Mouse (Mus musculus) kidney, postnatal 25 days (tissue): ENCODE results near the gene Arrdc3.

Experiments
- DNase-seq, 2 experiments: peaks; one replicate each; pipeline ENCODE4 v3.0.0; 2021; ENCODE audit warnings: mixed read lengths in 2 of 2

Arrdc3 gene

GRCm38 (mm10) chr13:80883190-80883589, at the start of gene Arrdc3:
TSS of gene Arrdc3 (plus strand) at chr13:80883384.
- DNase-seq: peak; percentile 97 to 98

DNA sequence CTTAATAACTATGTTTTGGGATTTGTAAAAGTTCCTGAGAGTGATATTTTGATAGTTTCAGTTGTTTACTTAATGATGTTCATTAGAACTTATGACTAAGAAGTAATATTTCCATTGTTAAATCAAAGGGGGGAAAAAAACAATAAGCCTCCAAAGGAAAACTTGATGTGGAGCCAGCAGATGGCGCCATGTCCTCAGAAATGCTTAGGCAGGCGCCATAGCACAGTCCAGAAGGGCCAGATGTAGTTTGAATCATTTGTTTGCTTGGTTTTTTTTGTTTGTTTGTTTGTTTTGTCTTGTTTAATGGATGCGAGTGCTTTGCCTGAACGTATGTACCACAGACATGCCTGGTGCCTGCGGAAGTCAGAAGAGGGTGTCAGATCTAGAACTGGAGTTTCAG, 21.0 kb upstream of the Arrdc3 start:
- peak; percentile 58 to 86 for DNase-seq

DNA sequence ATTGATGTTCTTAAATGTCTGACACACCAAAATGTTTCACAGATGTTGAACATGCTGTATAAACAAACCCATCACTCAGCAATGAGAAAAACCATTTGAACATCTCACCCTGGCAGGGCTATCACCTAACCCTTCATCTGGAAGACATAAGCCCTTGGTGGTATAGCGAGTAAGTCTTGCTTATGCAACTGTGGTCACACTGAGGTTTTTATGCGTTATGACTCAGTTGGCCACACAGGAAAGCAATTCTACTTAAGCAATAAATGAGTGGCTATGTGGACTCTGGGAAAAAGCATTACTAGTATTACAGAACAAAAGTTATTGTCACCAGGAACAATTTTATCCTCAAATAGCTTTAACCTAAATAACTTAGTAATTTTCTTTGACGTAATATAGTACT, 19.0 kb upstream of the Arrdc3 start:
- no peak for DNase-seq

DNA sequence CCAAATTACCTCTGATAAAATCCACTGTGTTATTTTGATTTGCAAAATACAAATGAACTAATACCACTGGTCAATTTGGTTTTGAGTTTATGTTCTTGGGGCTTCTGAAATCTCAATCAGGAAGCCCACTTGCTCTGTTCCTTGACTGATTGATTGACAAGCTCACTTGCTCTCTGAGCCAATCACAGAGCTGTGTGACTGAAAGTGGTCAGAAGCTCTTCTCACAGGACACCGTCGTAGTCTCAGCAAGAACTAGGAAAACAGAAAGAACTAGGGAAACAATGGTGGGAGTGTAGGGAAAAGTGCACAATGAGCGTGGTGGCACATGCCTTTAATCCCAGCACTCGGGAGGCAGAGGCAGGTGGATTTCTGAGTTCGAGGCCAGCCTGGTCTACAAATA, 8.1 kb upstream of the Arrdc3 start:
- DNase-seq: no peak

DNA sequence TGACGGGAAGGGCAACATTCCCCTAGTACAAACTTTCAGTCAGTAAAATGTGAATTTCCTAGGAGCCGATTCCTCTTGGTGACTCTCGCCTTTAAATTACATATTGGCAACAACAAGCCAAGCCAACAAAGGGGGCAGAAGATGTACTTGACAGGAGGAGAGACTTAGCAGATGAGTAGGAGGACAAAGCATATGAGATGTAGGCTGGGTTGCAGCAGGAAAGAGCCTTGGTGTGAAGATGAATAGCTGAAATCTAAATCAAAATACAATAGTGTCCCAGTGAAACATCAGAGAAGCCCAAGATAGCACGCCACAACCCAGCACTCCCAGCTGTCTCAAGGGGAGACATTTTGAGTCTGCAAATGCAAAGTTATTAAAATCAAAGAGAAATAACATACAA, 2.4 kb upstream of the Arrdc3 start:
- DNase-seq: no peak

GRCm38 (mm10) chr13:80881722-80882500, 1.3 kb upstream of the Arrdc3 start:
- DNase-seq: peak; percentile 46 to 76

DNA sequence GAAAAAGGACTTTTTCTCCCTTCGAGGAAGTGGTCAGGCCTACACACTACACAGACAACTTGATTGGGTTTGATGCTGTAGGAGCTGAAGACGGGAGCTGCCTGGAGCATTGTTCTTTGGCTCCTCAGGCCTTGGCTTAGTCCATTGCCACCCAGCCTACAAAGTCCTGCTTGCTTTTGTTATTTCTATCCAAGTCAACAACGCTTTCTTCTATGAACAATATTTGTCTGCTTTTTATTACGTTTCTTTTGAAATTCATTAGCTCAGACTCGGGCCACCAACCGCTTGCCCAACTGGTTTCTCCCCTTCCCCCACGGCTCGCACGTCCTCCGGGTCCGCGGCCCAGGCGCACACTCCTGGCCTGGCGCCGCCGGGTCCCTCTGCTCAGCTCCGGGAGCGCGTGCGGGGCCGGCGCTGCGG, 458 bp upstream of the Arrdc3 start:
- no peak for DNase-seq

DNA sequence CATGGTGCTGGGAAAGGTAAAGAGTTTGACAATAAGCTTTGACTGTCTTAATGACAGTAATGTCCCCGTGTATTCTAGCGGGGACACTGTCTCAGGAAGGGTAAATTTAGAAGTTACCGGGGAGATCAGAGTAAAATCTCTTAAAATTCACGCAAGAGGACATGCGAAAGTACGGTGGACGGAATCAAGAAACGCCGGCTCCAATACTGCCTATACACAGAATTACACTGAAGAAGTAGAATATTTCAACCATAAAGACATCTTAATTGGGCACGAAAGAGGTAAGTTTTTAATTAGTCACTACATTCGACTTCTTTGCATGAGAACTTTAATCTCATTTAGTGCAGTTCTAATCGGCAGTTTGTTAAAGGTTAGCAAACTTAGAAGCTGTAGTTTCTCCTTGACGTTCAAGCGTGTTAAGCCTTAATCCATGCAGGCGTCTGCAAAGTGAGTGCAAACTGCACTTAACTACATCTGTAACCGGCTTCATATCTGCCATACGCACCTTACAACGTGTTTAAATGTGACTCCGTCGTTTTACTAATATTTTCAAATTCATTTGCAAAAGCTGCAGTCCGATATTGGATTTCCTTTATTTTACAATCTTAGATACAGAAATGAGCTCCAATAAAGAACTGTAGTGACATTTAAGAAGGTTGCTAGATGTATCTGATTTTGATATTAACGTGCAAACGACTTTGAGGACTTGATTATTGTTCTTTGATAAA, 629 bp downstream of the Arrdc3 start:
- peak in 1 of 2 experiments; percentile 46 for DNase-seq

DNA sequence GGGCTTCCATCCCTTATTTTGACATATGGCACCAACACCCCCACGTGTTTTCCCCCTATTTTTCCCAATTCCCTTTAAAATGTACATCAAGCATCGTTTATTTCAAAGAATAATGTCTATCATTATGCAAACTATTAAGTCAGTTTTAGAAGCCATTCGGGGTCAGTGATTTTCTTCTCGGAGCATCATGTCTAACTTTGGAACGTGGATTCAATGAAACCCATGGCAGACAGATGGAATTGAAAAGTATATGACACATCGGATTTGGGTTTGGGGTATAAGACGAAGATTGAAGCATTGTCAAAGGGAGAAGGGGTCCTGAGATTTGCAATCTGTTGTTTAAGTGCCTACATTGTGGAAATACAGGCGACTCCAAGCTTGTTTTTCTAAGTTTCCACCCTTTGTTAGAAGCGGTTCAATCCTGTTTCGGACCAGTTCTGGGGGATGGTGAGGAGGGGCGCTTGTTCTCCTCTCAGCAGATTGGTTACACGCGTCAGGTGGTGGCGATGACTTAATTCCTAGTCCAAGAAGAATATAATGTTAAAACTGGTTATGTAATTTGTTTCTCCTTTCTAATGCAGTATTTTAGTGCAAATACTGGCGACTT, 1.3 kb downstream of the Arrdc3 start:
- DNase-seq: peak; percentile 72 to 93

GRCm38 (mm10) chr13:80885103-80885833, 2.1 kb downstream of the Arrdc3 start:
- DNase-seq: peak; percentile 94 to 99

DNA sequence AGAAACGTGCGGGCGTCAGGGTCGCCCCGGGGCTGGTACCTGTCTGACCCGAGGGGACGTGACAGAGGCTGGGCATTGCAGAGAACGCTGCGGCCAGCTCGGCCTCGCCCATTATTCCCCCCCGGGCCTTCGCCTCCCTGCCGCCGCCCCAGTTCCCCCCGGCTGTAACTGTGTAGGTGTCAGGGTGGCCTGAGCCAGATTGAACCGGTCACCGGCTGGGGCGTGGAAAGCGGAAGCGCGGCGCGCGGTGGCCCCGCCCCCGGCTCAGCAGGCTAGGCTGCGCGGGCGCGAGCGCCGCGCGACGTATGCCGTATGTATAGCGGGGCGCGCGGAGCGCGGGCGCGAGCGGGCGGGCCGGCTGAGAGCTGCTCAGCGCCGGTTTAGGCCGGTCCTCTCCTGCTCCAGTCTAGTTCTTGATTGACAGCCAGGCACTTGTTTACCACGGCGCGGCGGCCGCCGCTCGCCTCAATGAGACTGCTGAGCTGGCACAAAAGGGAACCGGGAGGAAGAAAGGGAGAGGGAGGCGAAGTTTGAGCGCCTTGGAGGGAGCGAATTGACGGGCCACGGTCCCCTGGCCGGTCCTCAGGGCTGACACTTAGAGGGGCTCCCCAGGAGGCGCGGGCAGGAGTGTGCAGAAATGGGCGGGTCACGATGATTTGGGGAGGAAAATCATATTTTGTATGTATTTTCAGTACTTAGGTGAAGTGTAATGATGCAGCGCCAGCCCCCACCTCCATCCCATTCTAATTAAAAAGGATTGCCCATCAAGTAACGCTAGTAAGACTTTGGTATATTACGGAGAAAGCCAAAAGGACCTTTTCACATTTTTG, 2.9 kb downstream of the Arrdc3 start:
- DNase-seq: peak; percentile 94 to 96

DNA sequence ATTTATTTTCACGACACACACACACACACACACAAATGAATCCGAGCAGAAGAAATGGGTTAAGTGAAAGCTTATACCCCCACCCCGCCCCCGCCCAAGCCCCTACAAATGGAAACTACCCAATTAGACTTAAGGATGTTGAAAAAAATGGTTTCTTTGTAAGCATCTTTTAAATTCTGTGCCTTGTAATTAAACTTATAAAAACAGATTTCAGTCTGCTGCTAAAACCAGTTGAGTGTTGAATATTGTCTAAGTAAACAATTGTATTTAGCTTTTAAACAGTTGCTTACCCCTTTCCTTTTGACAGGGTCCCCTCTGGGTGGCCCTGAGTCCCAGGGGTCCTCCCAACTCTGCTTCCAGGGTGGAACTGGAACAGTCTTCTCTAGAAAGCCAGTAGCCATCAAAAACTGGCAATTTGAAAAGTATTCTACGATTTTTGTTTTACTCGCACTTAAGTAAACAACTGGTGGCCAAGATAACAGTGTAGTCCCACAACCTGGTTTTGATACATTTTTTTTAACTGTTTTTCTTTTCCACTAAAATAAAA, 3.6 kb downstream of the Arrdc3 start:
- no peak for DNase-seq

GRCm38 (mm10) chr13:80887842-80888241, 4.7 kb downstream of the Arrdc3 start:
- no peak for DNase-seq

- DNase-seq: peak in 1 of 2 experiments; percentile 51
Measured at GRCm38 (mm10) chr13:80894928-80895327, 11.7 kb downstream of the Arrdc3 start.

DNA sequence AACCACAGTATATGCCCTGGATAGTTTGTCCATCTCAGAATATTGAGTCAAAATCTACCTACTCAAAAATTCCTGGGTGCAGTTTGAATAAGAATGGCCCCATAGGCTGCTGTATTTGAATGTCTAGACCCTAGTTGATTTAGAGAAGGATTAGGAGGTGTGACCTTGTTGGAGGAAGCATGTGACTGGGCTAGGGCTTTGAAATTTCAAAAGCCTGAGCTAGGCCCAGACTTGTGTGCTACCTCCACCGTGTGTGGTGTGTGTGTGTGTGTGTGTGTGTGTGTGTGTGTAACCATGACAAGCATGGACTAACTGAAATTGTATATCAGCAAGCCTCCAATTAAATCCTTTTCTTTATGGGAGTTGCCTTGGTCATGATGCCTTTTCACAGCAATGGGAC, 14.2 kb downstream of the Arrdc3 start:
- DNase-seq: no peak

DNA sequence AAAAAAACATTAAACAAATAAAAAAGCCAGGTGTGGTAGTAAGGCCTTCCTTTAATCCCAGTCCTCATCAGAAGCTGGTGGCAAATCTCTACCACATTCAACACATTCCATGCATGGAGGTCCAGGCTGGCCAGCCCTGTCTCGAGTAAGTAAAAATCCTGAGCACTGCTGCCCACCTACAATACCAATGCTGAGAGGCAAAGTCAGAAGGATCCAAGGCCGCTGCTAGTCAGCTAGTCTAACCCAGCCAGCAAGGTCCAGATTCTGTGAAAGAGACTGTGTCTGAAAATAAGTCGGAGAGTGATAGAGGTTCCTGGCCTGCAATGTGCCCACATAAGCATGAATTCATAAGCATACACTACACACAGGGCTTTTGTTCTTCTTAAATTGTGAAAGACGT, 14.9 kb downstream of the Arrdc3 start:
- DNase-seq: no peak

DNA sequence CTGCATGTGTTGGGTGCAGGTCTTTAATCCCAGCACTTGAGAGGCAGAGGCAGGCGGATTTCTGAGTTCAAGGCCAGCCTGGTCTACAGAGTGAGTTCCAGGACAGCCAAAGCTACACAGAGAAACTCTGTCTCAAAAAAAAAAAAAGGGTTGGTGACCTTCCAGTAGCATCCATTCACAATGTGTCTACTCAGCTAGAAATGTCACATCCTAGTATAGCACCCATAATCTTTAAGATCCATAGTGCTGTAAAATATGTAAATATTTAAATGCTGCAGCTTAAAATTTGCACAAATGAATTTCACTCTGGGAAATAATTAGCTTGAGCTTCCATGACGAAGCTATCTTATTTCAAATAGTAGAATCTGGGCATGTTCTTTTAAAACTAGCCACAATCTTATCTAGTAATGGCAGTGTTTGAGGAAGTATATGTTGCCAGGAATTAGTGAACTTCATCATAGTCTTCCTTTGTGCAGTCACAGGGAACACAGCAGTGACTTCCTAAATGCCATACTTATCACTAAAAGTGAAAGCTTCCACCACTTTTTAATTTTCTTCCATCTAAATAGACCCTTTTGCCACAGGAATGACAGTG, 16.3 kb downstream of the Arrdc3 start:
- DNase-seq: no peak

GRCm38 (mm10) chr13:80901432-80901831, 18.2 kb downstream of the Arrdc3 start:
- DNase-seq: no peak

DNA sequence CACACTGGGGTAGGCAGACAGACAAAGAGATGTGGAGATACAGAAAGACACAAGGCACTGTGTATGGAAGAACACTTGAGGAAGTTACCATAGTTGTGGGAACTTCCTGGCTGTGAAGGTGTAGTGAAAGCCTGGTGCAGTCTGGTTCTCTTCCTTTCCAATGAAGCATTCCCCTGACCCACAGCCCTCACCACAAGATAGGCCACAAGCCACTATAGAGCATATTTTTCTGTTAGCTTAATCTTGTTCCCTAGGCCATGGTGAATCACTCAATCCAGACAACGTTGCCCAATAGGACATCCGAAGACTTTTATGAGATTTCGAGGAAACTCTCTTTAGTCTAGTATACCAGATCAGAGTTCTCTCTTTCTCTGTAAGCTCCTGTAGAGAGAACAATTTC, 19.6 kb downstream of the Arrdc3 start:
- no peak for DNase-seq

DNA sequence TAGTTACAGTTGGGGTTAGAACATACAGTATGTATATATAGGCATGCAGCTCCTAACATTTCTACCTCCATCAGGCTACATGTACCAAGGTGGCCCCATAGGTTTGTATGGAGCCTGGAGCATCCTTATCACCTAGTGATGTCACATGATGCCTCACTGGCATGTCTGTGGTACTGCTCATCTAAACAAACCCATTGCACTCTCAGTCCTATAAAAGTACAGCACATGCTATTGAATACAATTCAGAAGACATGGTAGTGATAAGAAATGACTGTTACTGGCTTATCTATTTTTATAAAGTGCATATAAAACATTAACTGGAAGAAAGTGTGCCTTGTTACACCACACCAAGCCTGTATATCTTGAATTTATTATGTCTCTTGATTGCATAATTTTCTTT, 30.2 kb downstream of the Arrdc3 start:
- DNase-seq: no peak

- no peak for DNase-seq
Measured at GRCm38 (mm10) chr13:80920939-80921338, 37.8 kb downstream of the Arrdc3 start.
